Mouse (Mus musculus) bone marrow macrophage, adult 2 months (primary cell): ENCODE measurements at regions not wholly inside any gene's neighbourhood (a gene's known extent, or its start where the extent isn't known, plus 50 kb on each side); places are given as distances from the start of the nearest gene placed in this dataset.

Experiments used
- CTCF ChIP-seq: IDR thresholded peaks from 2 replicates; pipeline ENCODE4 v1.5.1; 2012; ENCODE audit warnings: low read depth, mild to moderate bottlenecking, low read length, moderate library complexity
- POLR2A ChIP-seq: IDR thresholded peaks from 2 replicates; pipeline ENCODE4 v1.6.1; 2012; ENCODE audit warnings: mild to moderate bottlenecking, low read depth, low read length, borderline replicate concordance

- TF ChIP-seq POLR2A (no peak), CTCF (no peak)
Measured at GRCm38 (mm10) chr2:50881514-50882038, 267.3 kb downstream of the Rnd3 start.
